Mouse (Mus musculus): ENCODE measurements around the gene Dnmt3b. TPM values are rescaled to one million over a fixed set of nuclear protein-coding genes. Genes with fewer than 3 reads are reported as not detected.

Dnmt3b gene
- total and polyA plus RNA-seq, 3 experiments = 11.6 to 17.5 TPM; not detected in 1

DNA sequence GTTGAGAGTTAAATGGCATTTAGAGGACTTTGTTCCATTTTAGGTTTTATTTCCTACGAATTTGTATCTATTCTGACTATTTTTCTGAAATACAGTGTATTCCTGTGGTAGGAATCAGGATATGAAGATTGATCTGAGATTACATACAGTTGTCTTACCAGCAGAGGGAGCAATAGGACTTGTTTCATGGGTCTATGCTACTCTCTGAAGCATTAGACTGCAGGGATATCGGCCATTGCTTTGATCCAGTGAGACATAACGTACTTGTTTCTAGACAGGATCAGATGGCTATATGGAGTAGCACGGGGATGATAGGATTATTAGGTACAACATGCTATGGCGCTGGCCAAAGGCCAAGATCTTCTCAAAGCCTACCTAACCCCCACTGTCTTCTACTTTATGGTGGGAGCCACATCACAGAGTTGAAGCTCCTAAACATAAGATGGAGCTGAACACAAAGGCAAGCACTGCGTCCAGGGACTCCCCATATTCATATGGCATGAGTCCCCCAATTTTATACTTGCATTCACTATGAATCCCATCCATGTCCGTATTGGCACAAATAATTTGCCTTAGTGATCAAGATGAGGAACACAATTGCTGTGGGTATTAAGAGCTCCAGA lies 19.6 kb downstream of the Dnmt3b start:
- Histone ChIP-seq H3K27me3 (ENCODE audit: control insufficient read depth in 1 of 2, insufficient read depth in 2 of 2, low read length in 2 of 2) (no peaks in the 10 kb centered on the region), H3K9me3 (replicated peaks; ENCODE audit: insufficient read depth, low read length) (no peaks in the 10 kb centered on the region), H3K79me2 (ENCODE audit: control insufficient read depth, insufficient read depth, low read length, poor library complexity) (no peaks in the 10 kb centered on the region), H3K4me3 (ENCODE audit: control insufficient read depth in 1 of 2, insufficient read depth in 1 of 2, low read depth in 2 of 2, low read length in 2 of 2) (no peak overlapping the region), H3K27ac (ENCODE audit: control insufficient read depth, low read depth, low read length) (no peak overlapping the region), H3K9ac (ENCODE audit: control insufficient read depth, low read depth, low read length, poor library complexity, severe bottlenecking) (no peak overlapping the region), H3K36me3 (ENCODE audit: control insufficient read depth in 1 of 2, insufficient read depth in 2 of 2, low read length in 2 of 2) (no peaks in the 10 kb centered on the region), H3K4me1 (ENCODE audit: control insufficient read depth in 1 of 2, insufficient read depth in 2 of 2, low read length in 2 of 2) (no peaks in the 10 kb centered on the region)
- DNase-seq (ENCODE audit: low read depth, low spot score) = peak; percentile 72
- TF ChIP-seq RAD21 (IDR thresholded peaks at IDR 0.05; ENCODE audit: low read depth, low read length) (peak; percentile 89), ETS1 (IDR thresholded peaks at IDR 0.05; ENCODE audit: low read depth, low read length) (no peak), RCOR1 (IDR thresholded peaks at IDR 0.05; ENCODE audit: low read depth, low read length) (no peak), TBP (IDR thresholded peaks at IDR 0.05; ENCODE audit: low read depth, low read length) (no peak), USF1 (IDR thresholded peaks at IDR 0.05; ENCODE audit: low read depth, low read length) (no peak), TAL1 (IDR thresholded peaks at IDR 0.05; ENCODE audit: low read length) (no peak), CHD1 (IDR thresholded peaks at IDR 0.05; ENCODE audit: low read depth, low read length) (no peak), ZMIZ1 (IDR thresholded peaks at IDR 0.05; ENCODE audit: low read depth, low read length) (no peak), USF2 (IDR thresholded peaks at IDR 0.05; ENCODE audit: borderline replicate concordance in 1 of 2, insufficient read depth in 1 of 2, low read depth in 1 of 2, low read length in 2 of 2) (no peak), ZNF384 (IDR thresholded peaks at IDR 0.05; ENCODE audit: low read depth, low read length) (no peak), CHD2 (IDR thresholded peaks at IDR 0.05; ENCODE audit: low read length) (no peak), ELF1 (IDR thresholded peaks at IDR 0.05; ENCODE audit: low read depth, low read length) (no peak), NRF1 (IDR thresholded peaks at IDR 0.05; ENCODE audit: insufficient read depth, low read depth, low read length, poor library complexity, severe bottlenecking) (no peak), SMC3 (IDR thresholded peaks at IDR 0.05; ENCODE audit: low read depth, low read length) (peak; percentile 76), ZC3H11A (IDR thresholded peaks at IDR 0.05; ENCODE audit: low read depth, low read length) (peak; percentile 74), POLR2AphosphoS2 (IDR thresholded peaks at IDR 0.05; ENCODE audit: low read length) (no peak), MXI1 (IDR thresholded peaks at IDR 0.05; ENCODE audit: low read depth, low read length) (no peak), ZKSCAN1 (IDR thresholded peaks at IDR 0.05; ENCODE audit: low read depth, low read length) (no peak), CTCF (IDR thresholded peaks at IDR 0.05 in 2 of 3, conservative IDR thresholded peaks at IDR 0.05 in 1 of 3; ENCODE audit: control insufficient read depth in 1 of 3, insufficient read depth in 1 of 3, low read depth in 2 of 3, low read length in 3 of 3, poor library complexity in 1 of 3, severe bottlenecking in 1 of 3) (peak; percentile 24 to 90 (median 60); a peak in 4 of 6 replicates), BHLHE40 (IDR thresholded peaks at IDR 0.05; ENCODE audit: borderline replicate concordance, low read depth, low read length) (no peak), HCFC1 (IDR thresholded peaks at IDR 0.05; ENCODE audit: low read depth, low read length) (no peak)

Data from MEL (cell line).